Mouse (Mus musculus) kidney, adult 9 months (tissue): Measurements from ENCODE around the gene Agtrap.

ENCODE experiments used
- DNase-seq: peaks from one replicate; pipeline ENCODE4 v3.0.0; 2022

The Agtrap gene

GRCm38 (mm10) chr4:148074521-148075189 is 13.2 kb downstream of the Agtrap start:
- no peak for DNase-seq

- peak; percentile 64 for DNase-seq
Measured at GRCm38 (mm10) chr4:148071508-148071907, 16.3 kb downstream of the Agtrap start.

- DNase-seq: no peak
Measured at GRCm38 (mm10) chr4:148069602-148070218, 18.1 kb downstream of the Agtrap start.

- no peak for DNase-seq
Measured at GRCm38 (mm10) chr4:148067346-148067745, 20.5 kb downstream of the Agtrap start.

GRCm38 (mm10) chr4:148066401-148066744 is 21.5 kb downstream of the Agtrap start:
- peak; percentile 82 for DNase-seq

- no peak for DNase-seq
Measured at GRCm38 (mm10) chr4:148065702-148066400, 22.0 kb downstream of the Agtrap start.

GRCm38 (mm10) chr4:148061086-148061480 is 26.7 kb downstream of the Agtrap start:
- DNase-seq: no peak

GRCm38 (mm10) chr4:148060120-148061085 is 27.4 kb downstream of the Agtrap start:
- peak; percentile 67 for DNase-seq

- DNase-seq: no peak
Measured at GRCm38 (mm10) chr4:148058993-148059392, 28.8 kb downstream of the Agtrap start.

GRCm38 (mm10) chr4:148058218-148058819 is 29.5 kb downstream of the Agtrap start:
- no peak for DNase-seq

- no peak for DNase-seq
Measured at GRCm38 (mm10) chr4:148057661-148058209, 30.1 kb downstream of the Agtrap start.

- DNase-seq: peak; percentile 91
Measured at GRCm38 (mm10) chr4:148056801-148057200, 31.0 kb downstream of the Agtrap start.

GRCm38 (mm10) chr4:148056246-148056645 is 31.6 kb downstream of the Agtrap start:
- peak; percentile 55 for DNase-seq

- no peak for DNase-seq
Measured at GRCm38 (mm10) chr4:148054961-148055695, 32.7 kb downstream of the Agtrap start.

- DNase-seq: no peak
Measured at GRCm38 (mm10) chr4:148053417-148053920, 34.4 kb downstream of the Agtrap start.

GRCm38 (mm10) chr4:148052976-148053375 is 34.9 kb downstream of the Agtrap start:
- DNase-seq: no peak

- no peak for DNase-seq
Measured at GRCm38 (mm10) chr4:148051886-148052285, 35.9 kb downstream of the Agtrap start.

GRCm38 (mm10) chr4:148051046-148051776 is 36.6 kb downstream of the Agtrap start:
- DNase-seq: no peak

- peak; percentile 60 for DNase-seq
Measured at GRCm38 (mm10) chr4:148050396-148050914, 37.4 kb downstream of the Agtrap start.

- peak; percentile 61 for DNase-seq
Measured at GRCm38 (mm10) chr4:148046450-148047031, 41.3 kb downstream of the Agtrap start.
